Mouse (Mus musculus): Measurements from ENCODE around the gene Il17rc.

- TF ChIP-seq CTCF (IDR thresholded peaks at IDR 0.05; ENCODE audit: control insufficient read depth, insufficient read depth, insufficient replicate concordance, low read depth, low read length) = no peak
- TF ChIP-seq POLR2A (IDR thresholded peaks at IDR 0.05; ENCODE audit: control insufficient read depth, low read depth, low read length) = no peak
Observed at GRCm38 (mm10) chr6:113477353-113477752, 6.1 kb downstream of the Il17rc start.

Data from testis, adult 2 months (tissue).